Mouse (Mus musculus) urinary bladder, postnatal 25 days (tissue): ENCODE measurements around the gene Hivep3.

Source experiments
- DNase-seq: peaks from one replicate; pipeline ENCODE4 v3.0.0; 2022; ENCODE audit warnings: low spot score

Hivep3 gene

GRCm38 (mm10) chr4:119907106-119907505 lies 173.5 kb downstream of the Hivep3 start:
- no peak for DNase-seq

GRCm38 (mm10) chr4:119911071-119911904 lies 177.7 kb downstream of the Hivep3 start:
- DNase-seq: no peak

GRCm38 (mm10) chr4:119912216-119912615 lies 178.6 kb downstream of the Hivep3 start:
- no peak for DNase-seq

GRCm38 (mm10) chr4:119914194-119914593 lies 180.6 kb downstream of the Hivep3 start:
- no peak for DNase-seq

- DNase-seq: no peak
Observed at GRCm38 (mm10) chr4:119915069-119915468, 181.5 kb downstream of the Hivep3 start.

GRCm38 (mm10) chr4:119917502-119917901 lies 183.9 kb downstream of the Hivep3 start:
- DNase-seq: no peak

GRCm38 (mm10) chr4:119919349-119919748 lies 185.8 kb downstream of the Hivep3 start:
- DNase-seq: no peak

- no peak for DNase-seq
Observed at GRCm38 (mm10) chr4:119921022-119921717, 187.6 kb downstream of the Hivep3 start.

GRCm38 (mm10) chr4:119921723-119922266 lies 188.2 kb downstream of the Hivep3 start:
- DNase-seq: no peak

GRCm38 (mm10) chr4:119922945-119923344 lies 189.4 kb downstream of the Hivep3 start:
- DNase-seq: no peak

- DNase-seq: no peak
Observed at GRCm38 (mm10) chr4:119923410-119923809, 189.8 kb downstream of the Hivep3 start.

- DNase-seq: no peak
Observed at GRCm38 (mm10) chr4:119925052-119925451, 191.5 kb downstream of the Hivep3 start.

- DNase-seq: no peak
Observed at GRCm38 (mm10) chr4:119931923-119932322, 198.3 kb downstream of the Hivep3 start.

GRCm38 (mm10) chr4:119932549-119933257 lies 199.1 kb downstream of the Hivep3 start:
- DNase-seq: peak; percentile 38

- DNase-seq: no peak
Observed at GRCm38 (mm10) chr4:119934901-119935300, 201.3 kb downstream of the Hivep3 start.

GRCm38 (mm10) chr4:119937876-119938275 lies 204.3 kb downstream of the Hivep3 start:
- no peak for DNase-seq

GRCm38 (mm10) chr4:119938518-119938917 lies 204.9 kb downstream of the Hivep3 start:
- DNase-seq: no peak

GRCm38 (mm10) chr4:119939786-119940185 lies 206.2 kb downstream of the Hivep3 start:
- DNase-seq: no peak

- no peak for DNase-seq
Observed at GRCm38 (mm10) chr4:119946224-119946887, 212.8 kb downstream of the Hivep3 start.

GRCm38 (mm10) chr4:119947232-119948162 lies 213.9 kb downstream of the Hivep3 start:
- DNase-seq: no peak

- no peak for DNase-seq
Observed at GRCm38 (mm10) chr4:119948406-119948805, 214.8 kb downstream of the Hivep3 start.
